Mouse (Mus musculus): ENCODE measurements around the gene Gm11992. TPM values are rescaled to one million over a fixed set of nuclear protein-coding genes. Genes with fewer than 3 reads are reported as not detected.

Gene Gm11992
- polyA plus RNA-seq, 1 experiment from 2014 or later, result 0.11 TPM

DNA sequence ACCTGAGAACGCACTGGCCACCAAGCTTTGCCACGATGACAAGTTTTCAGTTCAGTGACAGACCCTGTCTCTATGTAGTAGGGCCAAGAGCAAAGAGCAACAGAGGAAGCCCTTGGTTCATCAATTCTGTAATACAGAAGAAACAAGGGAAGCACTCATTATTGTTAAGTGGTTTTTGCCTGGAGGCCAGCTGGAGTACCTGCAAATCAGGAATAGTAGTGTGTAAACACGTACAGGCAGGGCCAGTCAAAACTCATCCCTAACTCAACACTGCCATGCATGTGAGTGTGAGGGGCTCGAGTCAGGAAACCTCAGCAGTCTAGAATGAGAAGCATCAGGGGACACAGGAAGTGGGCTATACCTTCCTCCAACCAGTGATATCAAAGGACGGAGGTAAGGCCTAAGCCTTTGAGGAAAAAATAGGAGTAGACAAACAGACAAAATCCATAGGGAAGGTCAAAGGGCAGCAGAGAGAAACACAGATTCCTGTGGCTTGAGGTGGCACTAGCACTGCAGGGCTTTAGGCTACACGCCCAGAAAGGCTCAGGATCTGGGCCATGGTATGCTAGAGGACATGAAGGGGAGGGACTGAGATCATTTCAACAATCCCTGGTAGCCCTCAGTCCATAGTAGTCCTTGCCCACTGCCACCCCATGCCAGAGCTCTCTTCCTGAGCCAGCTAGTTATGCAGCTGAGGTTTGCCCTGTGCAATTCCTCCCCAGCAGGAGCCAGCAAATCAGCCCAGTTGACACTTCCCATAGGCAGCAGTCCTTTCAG is 29.7 kb upstream of the Gm11992 start:
- H3K27ac ChIP-seq (ENCODE audit: low read depth), result no peak overlapping the region
- ATAC-seq, result peak; percentile 67
- no peaks in the 10 kb centered on the region for H3K36me3 ChIP-seq (replicated peaks; ENCODE audit: insufficient read depth, low read length)
- H3K4me2 ChIP-seq (ENCODE audit: low read depth, low read length), result no peak overlapping the region
- DNase-seq, result no peak
- H3K9me3 ChIP-seq (ENCODE audit: low read length), result no peaks in the 10 kb centered on the region
- no peaks in the 10 kb centered on the region for H3K27me3 ChIP-seq (ENCODE audit: insufficient read depth, low read length)
- H3K4me1 ChIP-seq (ENCODE audit: insufficient read depth), result peaks cover 7% of the 10 kb centered on the region; the same call in 1 of the 2 replicates
- WGBS (ENCODE audit: insufficient replicate concordance), result 56% methylated on average over 6 of the region's 6 CpGs
- no peak overlapping the region for H3K4me3 ChIP-seq (ENCODE audit: low read depth, low read length)
- no peak overlapping the region for H3K9ac ChIP-seq (replicated peaks)
- TF ChIP-seq EP300 (IDR thresholded peaks at IDR 0.05; ENCODE audit: low read depth) (no peak), CTCF (IDR thresholded peaks at IDR 0.05; ENCODE audit: low read depth) (no peak)

GRCm38 (mm10) chr11:9020207-9020606 is 28.2 kb upstream of the Gm11992 start:
- no peak overlapping the region for H3K9ac ChIP-seq (replicated peaks)
- no peak overlapping the region for H3K27ac ChIP-seq (ENCODE audit: low read depth)
- H3K27me3 ChIP-seq (ENCODE audit: insufficient read depth, low read length), result no peaks in the 10 kb centered on the region
- peaks cover 7% of the 10 kb centered on the region; the same call in 1 of the 2 replicates for H3K4me1 ChIP-seq (ENCODE audit: insufficient read depth)
- TF ChIP-seq CTCF (IDR thresholded peaks at IDR 0.05; ENCODE audit: low read depth) (no peak), EP300 (IDR thresholded peaks at IDR 0.05; ENCODE audit: low read depth) (no peak)
- 76% methylated on average over 5 of the region's 5 CpGs for WGBS (ENCODE audit: insufficient replicate concordance)
- H3K4me3 ChIP-seq (ENCODE audit: low read depth, low read length), result no peak overlapping the region
- DNase-seq (no peak), ATAC-seq (no peak)
- H3K4me2 ChIP-seq (ENCODE audit: low read depth, low read length), result no peak overlapping the region
- no peaks in the 10 kb centered on the region for H3K36me3 ChIP-seq (replicated peaks; ENCODE audit: insufficient read depth, low read length)
- H3K9me3 ChIP-seq (ENCODE audit: low read length), result no peaks in the 10 kb centered on the region

DNA sequence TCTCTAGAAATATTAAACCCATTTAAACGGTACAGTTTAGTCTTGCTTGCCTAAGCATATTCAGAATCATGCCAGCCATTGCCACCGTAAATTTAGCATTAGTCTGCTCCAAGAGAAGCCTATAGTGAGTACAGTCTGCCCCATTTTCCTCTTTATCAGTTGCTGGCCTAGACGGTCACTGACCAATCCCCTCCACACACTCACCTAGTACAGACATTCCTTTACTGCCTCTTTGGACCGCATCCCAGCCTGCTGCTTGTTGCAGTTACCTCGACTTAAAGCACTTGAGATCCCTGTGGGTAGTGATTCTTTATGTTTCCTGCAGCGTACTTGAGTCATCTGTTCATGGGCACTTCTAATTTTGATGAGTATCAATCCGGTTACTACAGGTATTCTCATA is 23.6 kb upstream of the Gm11992 start:
- Histone ChIP-seq H3K9me3 (ENCODE audit: low read length) (no peaks in the 10 kb centered on the region), H3K9ac (replicated peaks) (no peak overlapping the region), H3K27ac (ENCODE audit: low read depth) (no peak overlapping the region), H3K4me2 (ENCODE audit: low read depth, low read length) (no peak overlapping the region), H3K4me1 (ENCODE audit: insufficient read depth) (no peaks in the 10 kb centered on the region), H3K27me3 (ENCODE audit: insufficient read depth, low read length) (no peaks in the 10 kb centered on the region), H3K36me3 (replicated peaks; ENCODE audit: insufficient read depth, low read length) (no peaks in the 10 kb centered on the region), H3K4me3 (ENCODE audit: low read depth, low read length) (no peak overlapping the region)
- TF ChIP-seq EP300 (IDR thresholded peaks at IDR 0.05; ENCODE audit: low read depth) (no peak), CTCF (IDR thresholded peaks at IDR 0.05; ENCODE audit: low read depth) (no peak)
- DNase-seq, result no peak
- WGBS (ENCODE audit: insufficient replicate concordance), result 67% methylated on average over 7 of the region's 7 CpGs
- ATAC-seq, result no peak

- TF ChIP-seq CTCF (IDR thresholded peaks at IDR 0.05; ENCODE audit: low read depth) (no peak), EP300 (IDR thresholded peaks at IDR 0.05; ENCODE audit: low read depth) (no peak)
- DNase-seq, result no peak
- ATAC-seq, result no peak
- H3K27ac ChIP-seq (ENCODE audit: low read depth), result no peak overlapping the region
- H3K4me1 ChIP-seq (ENCODE audit: insufficient read depth), result no peaks in the 10 kb centered on the region
- H3K4me3 ChIP-seq (ENCODE audit: low read depth, low read length), result no peak overlapping the region
- 68% methylated on average over 3 of the region's 3 CpGs for WGBS (ENCODE audit: insufficient replicate concordance)
- H3K27me3 ChIP-seq (ENCODE audit: insufficient read depth, low read length), result no peaks in the 10 kb centered on the region
- H3K36me3 ChIP-seq (replicated peaks; ENCODE audit: insufficient read depth, low read length), result no peaks in the 10 kb centered on the region
- no peak overlapping the region for H3K4me2 ChIP-seq (ENCODE audit: low read depth, low read length)
- no peaks in the 10 kb centered on the region for H3K9me3 ChIP-seq (ENCODE audit: low read length)
- no peak overlapping the region for H3K9ac ChIP-seq (replicated peaks)
These were observed 23.2 kb upstream of the Gm11992 start for GRCm38 (mm10) chr11:9025211-9025610.

- DNase-seq (no peak), ATAC-seq (no peak)
- Histone ChIP-seq H3K4me1 (ENCODE audit: insufficient read depth) (no peaks in the 10 kb centered on the region), H3K27me3 (ENCODE audit: insufficient read depth, low read length) (no peaks in the 10 kb centered on the region), H3K36me3 (replicated peaks; ENCODE audit: insufficient read depth, low read length) (no peaks in the 10 kb centered on the region), H3K9ac (replicated peaks) (no peak overlapping the region), H3K4me2 (ENCODE audit: low read depth, low read length) (no peak overlapping the region), H3K27ac (ENCODE audit: low read depth) (no peak overlapping the region), H3K4me3 (ENCODE audit: low read depth, low read length) (no peak overlapping the region), H3K9me3 (ENCODE audit: low read length) (no peaks in the 10 kb centered on the region)
- TF ChIP-seq CTCF (IDR thresholded peaks at IDR 0.05; ENCODE audit: low read depth) (no peak), EP300 (IDR thresholded peaks at IDR 0.05; ENCODE audit: low read depth) (no peak)
- 57% methylated on average over 2 of the region's 2 CpGs for WGBS (ENCODE audit: insufficient replicate concordance)
These were observed 16.9 kb upstream of the Gm11992 start for GRCm38 (mm10) chr11:9031530-9031929.

- H3K4me3 ChIP-seq (ENCODE audit: low read depth, low read length), result no peak overlapping the region
These were observed 1.8 kb upstream of the Gm11992 start for GRCm38 (mm10) chr11:9046546-9046945.

More at GRCm38 (mm10) chr11:9046546-9046945, 1.8 kb upstream of the Gm11992 start:
- 73% methylated on average over 2 of the region's 2 CpGs for WGBS (ENCODE audit: insufficient replicate concordance)
- TF ChIP-seq CTCF (IDR thresholded peaks at IDR 0.05; ENCODE audit: low read depth) (no peak), EP300 (IDR thresholded peaks at IDR 0.05; ENCODE audit: low read depth) (no peak)
- no peaks in the 10 kb centered on the region for H3K9me3 ChIP-seq (ENCODE audit: low read length)
- no peaks in the 10 kb centered on the region for H3K36me3 ChIP-seq (replicated peaks; ENCODE audit: insufficient read depth, low read length)
- DNase-seq, result no peak
- H3K4me2 ChIP-seq (ENCODE audit: low read depth, low read length), result no peak overlapping the region
- H3K9ac ChIP-seq (replicated peaks), result no peak overlapping the region
- no peaks in the 10 kb centered on the region; the same call in 1 of the 2 replicates for H3K4me1 ChIP-seq (ENCODE audit: insufficient read depth)
- ATAC-seq, result no peak
- H3K27ac ChIP-seq (ENCODE audit: low read depth), result no peak overlapping the region
- H3K27me3 ChIP-seq (ENCODE audit: insufficient read depth, low read length), result 0 out of 2 replicates have a peak, but pooled peaks cover 6% of the 10 kb centered on the region
